In the genomic region with DNA sequence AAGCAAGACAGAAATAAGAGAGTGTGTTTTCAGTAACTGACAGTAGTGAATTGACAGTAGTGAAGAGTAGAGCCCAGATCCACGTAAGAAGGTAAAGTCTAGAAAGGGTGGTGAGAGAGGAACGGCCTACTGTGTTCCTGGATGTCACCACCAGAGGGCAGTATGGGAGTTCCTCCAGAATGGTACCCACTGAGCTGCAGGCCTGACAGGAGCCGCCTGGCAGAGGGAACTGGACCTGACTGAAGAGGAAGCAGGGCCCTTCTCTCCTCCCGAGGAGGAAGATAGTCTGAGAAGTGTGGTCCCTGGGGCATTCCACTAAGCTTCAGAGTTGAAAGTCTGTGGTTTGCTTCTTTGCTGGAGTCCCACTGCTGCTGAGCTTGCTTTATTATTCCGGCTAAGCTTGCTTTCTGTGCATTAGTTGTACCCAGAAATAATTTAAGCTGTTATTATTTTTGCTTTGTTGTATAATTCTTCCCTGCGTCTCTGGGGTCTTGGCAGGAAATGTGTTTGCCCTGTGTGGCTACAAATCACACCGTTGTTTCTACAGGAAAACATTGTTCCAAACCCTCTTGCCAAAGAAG, we compare ENCODE assay signal across 9 mouse cellular contexts. TPM values are rescaled to one million over a fixed set of nuclear protein-coding genes. Genes with fewer than 3 reads are reported as not detected.
DNase-seq lines count a peak whose midpoint lies in the region; ATAC-seq and TF ChIP-seq lines count a peak whose summit lies in the region.
"Had no signal": no experiment of that assay in that cellular context is flagged by ENCODE, and none has a peak within 500 bp of the region (broad histone marks: within the 10 kb centered on the region; RNA-seq: fewer than 3 reads in every experiment).

No protein-coding gene starts in this region.

- 0 out of 2 replicates have a peak overlapping the region, but pooled peaks have one; percentile 26 for H3K9ac ChIP-seq in heart, embryonic 13.5 days
- H3K9ac ChIP-seq in kidney, embryonic 16.5 days (replicated peaks; ENCODE audit: low read length), result no peak overlapping the region
- no peak overlapping the region for H3K9ac ChIP-seq in liver, embryonic 11.5 days (ENCODE audit: low read depth, low read length)
- H3K9ac ChIP-seq in stomach, embryonic 14.5 days (replicated peaks; ENCODE audit: low read depth, low read length), result no peak overlapping the region
- H3K9ac ChIP-seq: embryonic facial prominence, embryonic 13.5 days had no signal

- no peak overlapping the region for H3K4me2 ChIP-seq in heart, embryonic 13.5 days
- no peak overlapping the region for H3K4me2 ChIP-seq in kidney, embryonic 16.5 days (replicated peaks; ENCODE audit: low read depth, low read length)
- H3K4me2 ChIP-seq in liver, embryonic 11.5 days, result no peak overlapping the region
- no peak overlapping the region for H3K4me2 ChIP-seq in stomach, embryonic 14.5 days (replicated peaks; ENCODE audit: low read depth, low read length)
- H3K4me2 ChIP-seq: embryonic facial prominence, embryonic 13.5 days had no signal

- H3K9me3 ChIP-seq in heart, embryonic 13.5 days, result no peaks in the 10 kb centered on the region
- H3K9me3 ChIP-seq in kidney, embryonic 16.5 days (ENCODE audit: low read length), result no peaks in the 10 kb centered on the region
- H3K9me3 ChIP-seq in liver, embryonic 11.5 days (ENCODE audit: control insufficient read depth, low read length), result 0 out of 2 replicates have a peak, but pooled peaks cover 2% of the 10 kb centered on the region
- no peaks in the 10 kb centered on the region for H3K9me3 ChIP-seq in stomach, embryonic 14.5 days (ENCODE audit: control insufficient read depth, low read depth, low read length)
- H3K9me3 ChIP-seq: embryonic facial prominence, embryonic 13.5 days had no signal

- no peak overlapping the region for H3K4me3 ChIP-seq in bone marrow macrophage, adult 2 months (ENCODE audit: insufficient read depth, low read length)
- H3K4me3 ChIP-seq in heart, embryonic 13.5 days, result no peak overlapping the region
- no peak overlapping the region for H3K4me3 ChIP-seq in kidney, embryonic 16.5 days (ENCODE audit: low read length)
- no peak overlapping the region for H3K4me3 ChIP-seq in liver, embryonic 11.5 days (ENCODE audit: low read depth, low read length)
- no peak overlapping the region for H3K4me3 ChIP-seq in stomach, embryonic 14.5 days (ENCODE audit: low read depth, low read length)
- H3K4me3 ChIP-seq: embryonic facial prominence, embryonic 13.5 days had no signal

- H3K27ac ChIP-seq in bone marrow macrophage, adult 2 months (ENCODE audit: insufficient read depth, low read depth, low read length), result peak overlapping the region; percentile 51
- no peak overlapping the region; the same call in 1 of the 2 replicates for H3K27ac ChIP-seq in heart, embryonic 13.5 days (replicated peaks)
- peak overlapping the region; percentile 7; the same call in 1 of the 2 replicates for H3K27ac ChIP-seq in kidney, embryonic 16.5 days (ENCODE audit: low read length)
- H3K27ac ChIP-seq in liver, embryonic 11.5 days (ENCODE audit: low read depth, low read length), result no peak overlapping the region
- H3K27ac ChIP-seq in stomach, embryonic 14.5 days (ENCODE audit: low read length), result no peak overlapping the region
- H3K27ac ChIP-seq: embryonic facial prominence, embryonic 13.5 days had no signal

- peak; percentile 85 for DNase-seq in CD4-positive helper T cell, adult 2 months (ENCODE audit: low read depth, low spot score)
- DNase-seq in liver, embryonic 11.5 days (ENCODE audit: low spot score), result peak; percentile 78
- DNase-seq in natural killer cell, adult 2 months (ENCODE audit: low spot score in 2 of 2), result peak; percentile 75 to 85

- 30% methylated on average over 7 of the region's 7 CpGs for WGBS in heart, embryonic 13.5 days
- WGBS in kidney, embryonic 16.5 days, result 18% methylated on average over 7 of the region's 7 CpGs
- 28% methylated on average over 7 of the region's 7 CpGs for WGBS in liver, embryonic 11.5 days
- WGBS in stomach, embryonic 14.5 days, result 32% methylated on average over 7 of the region's 7 CpGs

- TF ChIP-seq POLR2A in bone marrow macrophage, adult 2 months (IDR thresholded peaks at IDR 0.05; ENCODE audit: borderline replicate concordance, low read depth, low read length), result no peak

- H3K36me3 ChIP-seq in heart, embryonic 13.5 days, result peaks cover 4% of the 10 kb centered on the region; the same call in 1 of the 2 replicates
- H3K36me3 ChIP-seq in kidney, embryonic 16.5 days (ENCODE audit: insufficient read depth, low read length), result 0 out of 2 replicates have a peak, but pooled peaks cover 2% of the 10 kb centered on the region
- H3K36me3 ChIP-seq in liver, embryonic 11.5 days (ENCODE audit: control insufficient read depth, insufficient read depth, low read length), result no peaks in the 10 kb centered on the region
- H3K36me3 ChIP-seq in stomach, embryonic 14.5 days (ENCODE audit: control insufficient read depth, insufficient read depth, low read length), result no peaks in the 10 kb centered on the region

- H3K4me1 ChIP-seq in bone marrow macrophage, adult 2 months (ENCODE audit: control insufficient read depth, insufficient read depth, low read length), result peaks cover 10% of the 10 kb centered on the region; the same call in 1 of the 2 replicates
- peaks cover 4% of the 10 kb centered on the region; the same call in 1 of the 2 replicates for H3K4me1 ChIP-seq in heart, embryonic 13.5 days
- H3K4me1 ChIP-seq in kidney, embryonic 16.5 days (ENCODE audit: insufficient read depth, low read length), result 0 out of 2 replicates have a peak, but pooled peaks cover 3% of the 10 kb centered on the region
- no peaks in the 10 kb centered on the region; the same call in none of the 2 replicates for H3K4me1 ChIP-seq in liver, embryonic 11.5 days (replicated peaks; ENCODE audit: control insufficient read depth, insufficient read depth, low read length)
- H3K4me1 ChIP-seq in stomach, embryonic 14.5 days (ENCODE audit: control insufficient read depth, insufficient read depth, low read length), result no peaks in the 10 kb centered on the region

- H3K27me3 ChIP-seq in heart, embryonic 13.5 days (replicated peaks), result no peaks in the 10 kb centered on the region
- no peaks in the 10 kb centered on the region for H3K27me3 ChIP-seq in kidney, embryonic 16.5 days (ENCODE audit: insufficient read depth, low read length)
- no peaks in the 10 kb centered on the region for H3K27me3 ChIP-seq in liver, embryonic 11.5 days (replicated peaks; ENCODE audit: control insufficient read depth, insufficient read depth, low read length)
- H3K27me3 ChIP-seq in stomach, embryonic 14.5 days (ENCODE audit: control insufficient read depth, insufficient read depth, low read length), result no peaks in the 10 kb centered on the region
- H3K27me3 ChIP-seq: embryonic facial prominence, embryonic 13.5 days had no signal

- ATAC-seq in erythroblast, adult 5-6 weeks (replicated peaks; ENCODE audit: low FRiP score, poor library complexity, severe bottlenecking), result peak; percentile 95
- ATAC-seq in heart, embryonic 13.5 days (ENCODE audit: extremely low read depth, insufficient number of reproducible peaks, low FRiP score, low TSS enrichment), result peak; percentile 67; the same call in 1 of the 2 replicates
- peak; percentile 87 for ATAC-seq in kidney, embryonic 16.5 days (ENCODE audit: low FRiP score, low TSS enrichment)
- ATAC-seq in liver, embryonic 11.5 days (replicated peaks; ENCODE audit: low FRiP score), result peak; percentile 78
- ATAC-seq in stomach, embryonic 14.5 days (ENCODE audit: insufficient number of reproducible peaks, insufficient read depth, low FRiP score, low read depth), result peak; percentile 80; the same call in 1 of the 2 replicates

- TF ChIP-seq CTCF in bone marrow macrophage, adult 2 months (IDR thresholded peaks at IDR 0.05; ENCODE audit: low read depth, low read length), result peak; percentile 56; the same call in 1 of the 2 replicates

RNA-seq across cellular contexts. Expression of a gene that starts 10.3 kb away (rescaled TPM):
- polyA plus RNA-seq in bone marrow macrophage, adult 2 months (2012; ENCODE audit: insufficient read depth, insufficient read length, missing spikeins), result 37.9 and 38.6 TPM in 2 replicates
- total RNA-seq in erythroblast, adult 5-6 weeks (2015; ENCODE audit: low replicate concordance), result 5.6 and 14.0 TPM in 2 replicates
- 2.0 and 6.5 TPM in 2 replicates for total RNA-seq in erythroblast, adult 5-6 weeks (2017; ENCODE audit: low replicate concordance)
- 35.2 and 48.6 TPM in 2 replicates for polyA plus RNA-seq in heart, embryonic 13.5 days (2015; fragmentation: Nextera tagmentation; extraction: Ambion mirVana)
- polyA plus RNA-seq in kidney, embryonic 16.5 days (2015; fragmentation: Nextera tagmentation; extraction: Ambion mirVana), result 55.3 and 59.3 TPM in 2 replicates
- 46.6 and 53.3 TPM in 2 replicates for polyA plus RNA-seq in liver, embryonic 11.5 days (2014; fragmentation: Nextera tagmentation; extraction: Ambion mirVana)
- polyA plus RNA-seq in stomach, embryonic 14.5 days (2014; fragmentation: Nextera tagmentation; extraction: Ambion mirVana), result 57.5 and 58.4 TPM in 2 replicates

RNA-seq across cellular contexts. Expression of a gene that starts 17.7 kb away (rescaled TPM):
- 25.5 and 26.5 TPM in 2 replicates for polyA plus RNA-seq in bone marrow macrophage, adult 2 months (2012; ENCODE audit: insufficient read depth, insufficient read length, missing spikeins)
- total RNA-seq in erythroblast, adult 5-6 weeks (2015; ENCODE audit: low replicate concordance), result 3.8 and 4.0 TPM in 2 replicates
- total RNA-seq in erythroblast, adult 5-6 weeks (2017; ENCODE audit: low replicate concordance), result 4.2 TPM in 2 replicates
- polyA plus RNA-seq in heart, embryonic 13.5 days (2015; fragmentation: Nextera tagmentation; extraction: Ambion mirVana), result 26.4 and 26.6 TPM in 2 replicates
- 43.9 and 44.5 TPM in 2 replicates for polyA plus RNA-seq in kidney, embryonic 16.5 days (2015; fragmentation: Nextera tagmentation; extraction: Ambion mirVana)
- polyA plus RNA-seq in liver, embryonic 11.5 days (2014; fragmentation: Nextera tagmentation; extraction: Ambion mirVana), result 24.4 and 26.7 TPM in 2 replicates
- 20.0 and 23.6 TPM in 2 replicates for polyA plus RNA-seq in stomach, embryonic 14.5 days (2014; fragmentation: Nextera tagmentation; extraction: Ambion mirVana)

RNA-seq across cellular contexts. Expression of a gene that starts 27.7 kb away (rescaled TPM):
- 3.7 and 6.2 TPM in 2 replicates for polyA plus RNA-seq in bone marrow macrophage, adult 2 months (2012; ENCODE audit: insufficient read depth, insufficient read length, missing spikeins)
- total RNA-seq in erythroblast, adult 5-6 weeks (2015; ENCODE audit: low replicate concordance), result 1.2 and 3.3 TPM in 2 replicates
- total RNA-seq in erythroblast, adult 5-6 weeks (2017; ENCODE audit: low replicate concordance), result 2.0 and 5.8 TPM in 2 replicates
- polyA plus RNA-seq in heart, embryonic 13.5 days (2015; fragmentation: Nextera tagmentation; extraction: Ambion mirVana), result 6.4 and 7.7 TPM in 2 replicates
- 19.6 TPM in 2 replicates for polyA plus RNA-seq in kidney, embryonic 16.5 days (2015; fragmentation: Nextera tagmentation; extraction: Ambion mirVana)
- 6.6 TPM in 2 replicates for polyA plus RNA-seq in liver, embryonic 11.5 days (2014; fragmentation: Nextera tagmentation; extraction: Ambion mirVana)
- 13.3 and 16.0 TPM in 2 replicates for polyA plus RNA-seq in stomach, embryonic 14.5 days (2014; fragmentation: Nextera tagmentation; extraction: Ambion mirVana)

RNA-seq across cellular contexts. Expression of a gene that starts 39.4 kb away (rescaled TPM):
- 93.3 and 98.8 TPM in 2 replicates for polyA plus RNA-seq in bone marrow macrophage, adult 2 months (2012; ENCODE audit: insufficient read depth, insufficient read length, missing spikeins)
- total RNA-seq in erythroblast, adult 5-6 weeks (2015; ENCODE audit: low replicate concordance), result 28.2 and 37.1 TPM in 2 replicates
- total RNA-seq in erythroblast, adult 5-6 weeks (2017; ENCODE audit: low replicate concordance), result 3.9 and 14.2 TPM in 2 replicates
- 129 and 137 TPM in 2 replicates for polyA plus RNA-seq in heart, embryonic 13.5 days (2015; fragmentation: Nextera tagmentation; extraction: Ambion mirVana)
- polyA plus RNA-seq in kidney, embryonic 16.5 days (2015; fragmentation: Nextera tagmentation; extraction: Ambion mirVana), result 130 and 146 TPM in 2 replicates
- polyA plus RNA-seq in liver, embryonic 11.5 days (2014; fragmentation: Nextera tagmentation; extraction: Ambion mirVana), result 186 and 190 TPM in 2 replicates
- polyA plus RNA-seq in stomach, embryonic 14.5 days (2014; fragmentation: Nextera tagmentation; extraction: Ambion mirVana), result 137 and 148 TPM in 2 replicates

Comparison
In these comparisons a context has a peak if more than half of its experiments do, and no peak if none do; other contexts are left out.
1. H3K27ac ChIP-seq: peak in bone marrow macrophage, adult 2 months (single experiment) and kidney, embryonic 16.5 days (single experiment); none in heart, embryonic 13.5 days (single experiment), liver, embryonic 11.5 days (single experiment) and stomach, embryonic 14.5 days (single experiment).
2. Peak in every context shown above with its lines, with median percentiles within 50 percentile points of each other: DNase-seq and ATAC-seq.